Mouse (Mus musculus) CH12.LX (cell line): Measurements from ENCODE around the gene Slc22a20. TPM values are rescaled to one million over a fixed set of nuclear protein-coding genes. Genes with fewer than 3 reads are reported as not detected.

Source experiments
- DNase-seq: peaks from one replicate; pipeline ENCODE4 v3.0.0-alpha.2; 2013; ENCODE audit errors: extremely low read depth
- H3K27ac ChIP-seq: 2 replicates; pipeline ENCODE4 v1.5.1; 2012; ENCODE audit warnings: low read depth, mild to moderate bottlenecking, control low read depth, moderate library complexity; ENCODE audit not compliant: insufficient read depth
- H3K27me3 ChIP-seq: replicated peaks from 2 replicates; pipeline ENCODE3; 2012; ENCODE audit warnings: inconsistent platforms
- H3K36me3 ChIP-seq, 2 experiments: replicated peaks in 1 of 2; 2 replicates each; pipeline versions ENCODE3 to v1.6.1; 2012; ENCODE audit warnings: inconsistent platforms in 1 of 2, low read length in 1 of 2, mild to moderate bottlenecking in 1 of 2, mixed read lengths in 1 of 2, moderate library complexity in 1 of 2; ENCODE audit not compliant: control insufficient read depth in 1 of 2, insufficient read depth in 1 of 2
- H3K4me1 ChIP-seq, 2 experiments: 2 replicates each; pipeline ENCODE4 v1.6.1; 2012; ENCODE audit warnings: inconsistent platforms in 1 of 2, moderate library complexity in 1 of 2; ENCODE audit not compliant: insufficient read depth in 2 of 2, control insufficient read depth in 1 of 2
- H3K4me2 ChIP-seq: 2 replicates; pipeline ENCODE4 v1.6.1; 2012; ENCODE audit warnings: low read depth, mild to moderate bottlenecking, control low read depth; ENCODE audit not compliant: poor library complexity, insufficient read depth, severe bottlenecking
- H3K4me3 ChIP-seq, 3 experiments: fragments of 150-350 bp in 1 of 3; sonication (generic) in 1 of 3; replicated peaks in 1 of 3; 2 replicates each; pipeline versions ENCODE3 to v1.5.1; 2011 to 2012; ENCODE audit warnings: low read depth in 2 of 3, low read length in 2 of 3, mild to moderate bottlenecking in 2 of 3, moderate library complexity in 2 of 3, control low read depth in 1 of 3, improper control_type of control experiment in 1 of 3, inconsistent platforms in 1 of 3, mixed read lengths in 1 of 3; ENCODE audit not compliant: poor library complexity in 1 of 3
- H3K79me2 ChIP-seq: replicated peaks from 2 replicates; pipeline ENCODE4 v1.6.1; 2012; ENCODE audit warnings: mild to moderate bottlenecking, moderate library complexity; ENCODE audit not compliant: control insufficient read depth, poor library complexity, insufficient read depth, severe bottlenecking; ENCODE audit errors: extremely low read depth
- H3K9ac ChIP-seq: 2 replicates; pipeline ENCODE4 v1.6.1; 2012; ENCODE audit warnings: low read depth, mild to moderate bottlenecking, control low read depth, moderate library complexity; ENCODE audit not compliant: insufficient read depth
- H3K9me3 ChIP-seq: replicated peaks from 2 replicates; pipeline ENCODE3; 2012; ENCODE audit warnings: low read length, inconsistent platforms, mixed read lengths
- CHD2 ChIP-seq: IDR thresholded peaks from 2 replicates; pipeline ENCODE4 v1.6.1; 2011; ENCODE audit warnings: low read length, improper control_type of control experiment
- E2F4 ChIP-seq: IDR thresholded peaks from 2 replicates; pipeline ENCODE4 v1.6.1; 2011; ENCODE audit warnings: low read depth, low read length, improper control_type of control experiment; ENCODE audit not compliant: insufficient replicate concordance
- ELF1 ChIP-seq: IDR thresholded peaks from 2 replicates; pipeline ENCODE4 v1.6.1; 2014; ENCODE audit warnings: low read depth, mild to moderate bottlenecking, inconsistent platforms, low read length, improper control_type of control experiment
- EP300 ChIP-seq: IDR thresholded peaks from 2 replicates; pipeline ENCODE4 v1.6.1; 2011; ENCODE audit warnings: low read length, improper control_type of control experiment
- ETS1 ChIP-seq: conservative IDR thresholded peaks from 2 replicates; pipeline ENCODE4 v1.6.1; 2012; ENCODE audit warnings: low read depth, mild to moderate bottlenecking, inconsistent platforms, low read length, improper control_type of control experiment, moderate library complexity
- HCFC1 ChIP-seq: IDR thresholded peaks from 2 replicates; pipeline ENCODE4 v1.6.1; 2012; ENCODE audit warnings: low read depth, mild to moderate bottlenecking, inconsistent platforms, low read length, improper control_type of control experiment
- JUN ChIP-seq: IDR thresholded peaks from 2 replicates; pipeline ENCODE4 v1.6.1; 2011; ENCODE audit warnings: low read depth, mild to moderate bottlenecking, low read length, improper control_type of control experiment, moderate library complexity; ENCODE audit not compliant: insufficient read depth
- MAFK ChIP-seq: IDR thresholded peaks from 2 replicates; pipeline ENCODE4 v1.6.1; 2011; ENCODE audit warnings: low read length, improper control_type of control experiment; ENCODE audit not compliant: insufficient replicate concordance
- MEF2A ChIP-seq: IDR thresholded peaks from 2 replicates; pipeline ENCODE4 v1.6.1; 2014; ENCODE audit warnings: low read depth, mild to moderate bottlenecking, inconsistent platforms, low read length, improper control_type of control experiment, borderline replicate concordance
- NRF1 ChIP-seq: IDR thresholded peaks from 2 replicates; pipeline ENCODE4 v1.6.1; 2014; ENCODE audit warnings: low read depth, mild to moderate bottlenecking, inconsistent platforms, low read length, improper control_type of control experiment, moderate library complexity
- POLR2A ChIP-seq: IDR thresholded peaks from 2 replicates; pipeline ENCODE4 v1.6.1; 2011; ENCODE audit warnings: low read depth, mild to moderate bottlenecking, improper control_type of control experiment, low read length
- SIN3A ChIP-seq: IDR thresholded peaks from 2 replicates; pipeline ENCODE4 v1.6.1; 2012; ENCODE audit warnings: low read length, improper control_type of control experiment, inconsistent platforms
- TCF12 ChIP-seq: IDR thresholded peaks from 2 replicates; pipeline ENCODE4 v1.6.1; 2014; ENCODE audit warnings: low read depth, mild to moderate bottlenecking, inconsistent platforms, low read length, improper control_type of control experiment
- UBTF ChIP-seq: IDR thresholded peaks from 2 replicates; pipeline ENCODE4 v1.6.1; 2012; ENCODE audit warnings: low read depth, mild to moderate bottlenecking, inconsistent platforms, low read length, improper control_type of control experiment, moderate library complexity
- ZMIZ1 ChIP-seq: IDR thresholded peaks from 2 replicates; pipeline ENCODE4 v1.6.1; 2012; ENCODE audit warnings: low read depth, mild to moderate bottlenecking, inconsistent platforms, low read length, improper control_type of control experiment
- ZNF384 ChIP-seq: IDR thresholded peaks from 2 replicates; pipeline ENCODE4 v1.6.1; 2012; ENCODE audit warnings: low read depth, low read length, improper control_type of control experiment, inconsistent platforms
- dilution Hi-C: fragments of 300-500 bp; cut with MboI; formaldehyde crosslinking; loops from 2 replicates; pipeline ENCODE4 v1.14.3; 2020; ENCODE audit warnings: low sequenced_read_pairs; ENCODE audit not compliant: extremely low pct_unique_long_range_greater_than_20kb, extremely low pct_ligation_motif_present
- in situ Hi-C: fragments of 300-500 bp; cut with MboI; formaldehyde crosslinking; loops from 3 replicates; pipeline ENCODE4 v1.14.3; 2019; ENCODE audit warnings: low sequenced_read_pairs, low pct_ligation_motif_present, low pct_unique_long_range_greater_than_20kb, mixed read lengths
- polyA plus RNA-seq: library from polyadenylated mRNA; unstranded; fragments of >175 nt; gene quantifications from 2 replicates; pipeline ENCODE4 v1.2.1, GENCODE M21; 2012; ENCODE audit warnings: low read depth; ENCODE audit not compliant: insufficient read length
- total RNA-seq, 2 experiments: library from RNA; depleted of rRNA; stranded (reverse); fragments of 300-350 nt in 1 of 2; fragments of >200 nt in 1 of 2; gene quantifications; 2 replicates each; pipeline ENCODE4 v1.2.3; 2012 to 2014

Gene Slc22a20
- total and polyA plus RNA-seq, 3 experiments: not detected

DNA sequence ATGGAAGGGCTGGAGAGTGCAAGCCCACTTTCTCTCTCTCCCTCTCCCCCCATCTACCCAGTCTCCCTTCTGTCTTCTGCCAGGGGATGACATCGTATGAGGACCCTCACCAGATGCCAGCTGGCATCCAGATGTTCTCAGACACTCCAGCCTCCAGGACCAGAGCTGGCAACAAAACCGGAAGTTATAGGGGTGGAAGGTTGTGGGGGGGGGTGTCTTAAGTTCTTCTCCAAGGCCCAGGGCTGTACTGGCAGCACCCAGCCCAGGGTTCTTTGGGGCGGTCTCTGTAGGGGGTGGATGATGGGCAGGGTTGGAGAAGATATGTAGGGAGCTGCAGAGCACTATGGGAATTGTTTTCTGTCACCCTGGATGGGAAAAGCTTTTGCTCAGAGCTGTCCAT lies 57.4 kb downstream of the Slc22a20 start:
- H3K4me1 ChIP-seq: peaks cover 19 to 54% of the 10 kb centered on the region in 2 experiments
- dilution Hi-C loops: no loop called here

DNA sequence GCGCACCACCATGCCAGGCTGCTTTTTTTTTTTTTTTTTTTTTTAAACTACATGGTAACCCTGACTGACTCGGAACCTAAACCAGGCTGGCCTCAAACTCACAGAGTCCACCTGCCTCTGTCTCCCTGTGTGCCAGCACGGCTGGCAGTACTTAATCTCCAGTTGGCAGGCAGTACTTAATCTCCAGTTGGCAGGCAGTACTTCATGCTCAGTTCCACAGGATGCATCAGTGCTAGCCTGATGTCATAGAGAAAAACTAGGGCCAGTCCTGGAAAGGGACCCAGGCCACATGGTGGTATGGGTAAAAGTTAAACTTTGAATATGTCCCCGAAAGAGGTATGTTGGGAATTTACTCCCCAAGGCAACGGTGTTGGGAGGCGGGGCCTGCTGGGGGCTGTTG lies 57.8 kb downstream of the Slc22a20 start:
- H3K27ac ChIP-seq: no peak overlapping the region
- TF ChIP-seq CHD2 (no peak), HCFC1 (no peak), ETS1 (no peak), TCF12 (no peak), UBTF (no peak)
- TF ChIP-seq, all 38 proteins: peak for 0
- Histone ChIP-seq H3K9ac (no peak overlapping the region), H3K79me2 (no peaks in the 10 kb centered on the region), H3K9me3 (no peaks in the 10 kb centered on the region), H3K36me3 (no peaks in the 10 kb centered on the region), H3K27me3 (peaks cover 7% of the 10 kb centered on the region), H3K4me1 (peaks cover 19 to 55% of the 10 kb centered on the region in 2 experiments), H3K4me2 (no peak overlapping the region), H3K4me3 (no peak overlapping the region)
- dilution Hi-C loops: no loop called here
- no peak for DNase-seq
- in situ Hi-C loops: no loop called here

More for the DNA sequence above, 57.4 kb downstream of the Slc22a20 start:
- no peak for TF ChIP-seq POLR2A
- TF ChIP-seq MAFK: no peak
- no peak for TF ChIP-seq ZMIZ1
- no peak for TF ChIP-seq E2F4
- TF ChIP-seq SIN3A: no peak
- no peak for TF ChIP-seq MEF2A
- TF ChIP-seq EP300: no peak
- TF ChIP-seq, all 38 proteins: peak for 0
- H3K27ac ChIP-seq: no peak overlapping the region
- no peak for DNase-seq
- H3K27me3 ChIP-seq: peaks cover 7% of the 10 kb centered on the region
- H3K4me3 ChIP-seq: no peak overlapping the region
- in situ Hi-C loops: no loop called here
- no peaks in the 10 kb centered on the region for H3K79me2 ChIP-seq
- H3K4me2 ChIP-seq: no peak overlapping the region
- no peaks in the 10 kb centered on the region for H3K9me3 ChIP-seq
- H3K36me3 ChIP-seq: no peaks in the 10 kb centered on the region
- H3K9ac ChIP-seq: no peak overlapping the region

DNA sequence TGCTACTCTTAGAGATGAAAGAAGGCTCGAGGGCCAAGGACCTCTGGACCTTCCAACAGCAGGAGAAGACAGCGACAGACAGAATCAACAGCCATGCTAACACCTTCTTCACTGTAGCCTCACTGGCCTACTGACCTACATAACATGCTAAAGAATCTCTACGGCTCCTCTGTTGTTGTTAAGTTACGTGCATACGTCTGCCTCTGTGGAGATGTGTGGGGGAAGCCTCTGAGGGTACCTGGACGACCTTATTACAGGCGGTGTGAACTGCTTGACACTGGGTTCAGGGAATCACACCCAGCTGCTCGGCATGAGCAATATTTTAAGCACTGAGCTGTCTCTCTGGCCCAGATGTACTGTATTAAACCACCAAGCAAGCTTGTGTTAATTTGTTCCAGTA lies 58.4 kb downstream of the Slc22a20 start:
- in situ Hi-C loops: no loop called here
- no peak for TF ChIP-seq TCF12
- TF ChIP-seq ZNF384: no peak
- TF ChIP-seq ELF1: no peak
- no peak for TF ChIP-seq ETS1
- no peak for TF ChIP-seq CHD2
- no peak for TF ChIP-seq NRF1
- TF ChIP-seq E2F4: no peak
- TF ChIP-seq JUN: no peak
- TF ChIP-seq, all 38 proteins: peak for 0
- dilution Hi-C loops: no loop called here

More for the DNA sequence above, 58.4 kb downstream of the Slc22a20 start:
- Histone ChIP-seq H3K4me1 (peaks cover 19 to 55% of the 10 kb centered on the region in 2 experiments), H3K27ac (no peak overlapping the region), H3K9me3 (no peaks in the 10 kb centered on the region), H3K4me3 (no peak overlapping the region), H3K36me3 (no peaks in the 10 kb centered on the region), H3K27me3 (peaks cover 7% of the 10 kb centered on the region), H3K4me2 (no peak overlapping the region), H3K79me2 (no peaks in the 10 kb centered on the region), H3K9ac (no peak overlapping the region)
- DNase-seq: no peak
